ENCODE assay signal across 10 mouse cellular contexts in the genomic region with DNA sequence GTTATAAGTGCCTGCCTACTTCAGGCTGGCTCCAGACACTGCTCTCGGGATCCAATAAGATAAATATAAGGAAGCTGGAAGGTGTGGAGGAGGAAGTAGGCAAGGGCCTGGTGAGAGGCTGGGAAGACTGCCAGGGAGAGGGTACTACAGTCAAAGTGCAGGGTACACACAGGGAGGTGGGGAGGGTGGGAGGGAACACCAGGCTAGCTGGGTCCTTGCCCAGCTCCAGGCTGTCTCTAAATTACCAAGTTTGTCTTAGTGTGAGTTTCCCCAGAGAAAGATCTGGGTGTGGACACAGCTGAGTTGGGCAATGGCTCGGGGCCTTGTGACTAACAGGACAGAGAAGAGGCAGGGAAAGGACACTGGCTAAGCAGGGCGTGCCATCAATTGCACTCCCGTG. TPM values are rescaled to one million over a fixed set of nuclear protein-coding genes. Genes with fewer than 3 reads are reported as not detected.
A peak's percentile ranks its signal among the peaks of the same experiment; 100 is the strongest.
DNase-seq lines count a peak whose midpoint lies in the region; ATAC-seq and TF ChIP-seq lines count a peak whose summit lies in the region.
"Had no signal": no experiment of that assay in that cellular context is flagged by ENCODE, and none has a peak within 500 bp of the region (broad histone marks: within the 10 kb centered on the region; RNA-seq: fewer than 3 reads in every experiment).

No protein-coding gene starts in this region.

- H3K9ac ChIP-seq in heart, embryonic 15.5 days: no peak overlapping the region
- H3K9ac ChIP-seq: embryonic facial prominence, embryonic 12.5 days; neural tube, embryonic 12.5 days had no signal

- H3K27ac ChIP-seq in heart, embryonic 15.5 days: no peak overlapping the region
- H3K27ac ChIP-seq: embryonic facial prominence, embryonic 12.5 days; neural tube, embryonic 12.5 days had no signal

- H3K36me3 ChIP-seq in heart, embryonic 15.5 days: no peaks in the 10 kb centered on the region
- H3K36me3 ChIP-seq: embryonic facial prominence, embryonic 12.5 days; neural tube, embryonic 12.5 days had no signal

- no peaks in the 10 kb centered on the region for H3K27me3 ChIP-seq in heart, embryonic 15.5 days
- H3K27me3 ChIP-seq: embryonic facial prominence, embryonic 12.5 days; neural tube, embryonic 12.5 days had no signal

- no peak overlapping the region for H3K4me3 ChIP-seq in heart, embryonic 15.5 days
- H3K4me3 ChIP-seq in lung, adult 2 months (replicated peaks; ENCODE audit: extremely low read depth, low read depth, low read length): no peak overlapping the region
- H3K4me3 ChIP-seq: embryonic facial prominence, embryonic 12.5 days; neural tube, embryonic 12.5 days had no signal

- DNase-seq in urinary bladder, postnatal 14 days (ENCODE audit: low spot score): peak; percentile 50
- DNase-seq in urinary bladder, postnatal 4 days (ENCODE audit: low spot score in 2 of 2): no peak
- peak; percentile 69 for DNase-seq in lung, adult 2 months
- no peak for DNase-seq in embryo, embryonic 10 days (ENCODE audit: low spot score)
- DNase-seq in urinary bladder, adult 2 months (ENCODE audit: low spot score): no peak
- DNase-seq in layer of hippocampus, adult 8-10 months (ENCODE audit: low spot score in 2 of 2): no peak
- DNase-seq in spleen, adult 12 weeks (ENCODE audit: low spot score): no peak

- TF ChIP-seq CTCF in lung, adult 2 months (IDR thresholded peaks at IDR 0.05; ENCODE audit: insufficient read depth, low read length): no peak

- TF ChIP-seq POLR2A in lung, adult 2 months (IDR thresholded peaks at IDR 0.05; ENCODE audit: borderline replicate concordance, extremely low read depth, low read depth, low read length): no peak; the same call in 1 of the 2 replicates

- ATAC-seq in heart, embryonic 15.5 days (replicated peaks; ENCODE audit: insufficient number of reproducible peaks, insufficient read depth, low FRiP score, low read depth): peak; percentile 47

- no peak overlapping the region for H3K4me2 ChIP-seq in heart, embryonic 15.5 days
- H3K4me2 ChIP-seq: embryonic facial prominence, embryonic 12.5 days; neural tube, embryonic 12.5 days had no signal

- WGBS in heart, embryonic 15.5 days: 53% methylated on average over 4 of the region's 4 CpGs
- WGBS in lung, adult 2 months: 17% methylated on average over 4 of the region's 4 CpGs

- H3K4me1 ChIP-seq in heart, embryonic 15.5 days (replicated peaks): peaks cover 10% of the 10 kb centered on the region
- H3K4me1 ChIP-seq in lung, adult 2 months (ENCODE audit: control insufficient read depth, insufficient read depth, low read length): peaks cover 8% of the 10 kb centered on the region
- H3K4me1 ChIP-seq: embryonic facial prominence, embryonic 12.5 days; neural tube, embryonic 12.5 days had no signal

- no peaks in the 10 kb centered on the region for H3K9me3 ChIP-seq in heart, embryonic 15.5 days (replicated peaks)
- H3K9me3 ChIP-seq: embryonic facial prominence, embryonic 12.5 days; neural tube, embryonic 12.5 days had no signal

RNA-seq across cellular contexts. Expression of a gene that starts 16.2 kb away (rescaled TPM):
- 1.5 and 1.8 TPM in 2 replicates for polyA plus RNA-seq in heart, embryonic 15.5 days (2015; fragmentation: Nextera tagmentation; extraction: Ambion mirVana)
- 1.3 and 1.5 TPM in 2 replicates for polyA plus RNA-seq in lung, adult 2 months (2012; rRNA removed)
- 2.0 and 2.1 TPM in 2 replicates for polyA plus RNA-seq in urinary bladder, adult 2 months (2012; rRNA removed)
- total RNA-seq in layer of hippocampus, adult 8-10 months (2022): 1 to 10 TPM; 1.2 to 3.0 (median 1.9) TPM

Comparison
In these comparisons a context has a peak if more than half of its experiments do, and no peak if none do; other contexts are left out.
1. DNase-seq: peak in urinary bladder, postnatal 14 days (single experiment) and lung, adult 2 months (single experiment); none in urinary bladder, postnatal 4 days (0 of 2), embryo, embryonic 10 days (single experiment), urinary bladder, adult 2 months (single experiment), layer of hippocampus, adult 8-10 months (0 of 2) and spleen, adult 12 weeks (single experiment).